Mouse (Mus musculus) hindbrain, embryonic 15.5 days (tissue): ENCODE measurements around the gene Rhot2. TPM values are rescaled to one million over a fixed set of nuclear protein-coding genes. Genes with fewer than 3 reads are reported as not detected.
A peak's percentile ranks its signal among the peaks of the same experiment; 100 is the strongest.

ENCODE experiments used
- ATAC-seq: fragments of 200-750 bp; cut with Nextera tagmentation; 2 replicates; pipeline ENCODE4 v1.8.0; 2017; ENCODE audit warnings: low read depth, moderate number of reproducible peaks, moderate TSS enrichment; ENCODE audit not compliant: low FRiP score
- H3K27ac ChIP-seq: fragments of 300-500 bp; sonication (generic); replicated peaks from 2 replicates; pipeline ENCODE4 v1.5.1; 2015; ENCODE audit warnings: mild to moderate bottlenecking, inconsistent platforms
- H3K27me3 ChIP-seq: fragments of 300-500 bp; sonication (generic); 2 replicates; pipeline ENCODE4 v1.6.1; 2015; ENCODE audit warnings: control low read depth, inconsistent platforms
- H3K36me3 ChIP-seq: fragments of 300-500 bp; sonication (generic); 2 replicates; pipeline ENCODE4 v1.6.1; 2015; ENCODE audit warnings: control low read depth, inconsistent platforms
- H3K4me1 ChIP-seq: fragments of 300-500 bp; sonication (generic); replicated peaks from 2 replicates; pipeline ENCODE4 v1.6.1; 2015; ENCODE audit warnings: control low read depth, inconsistent platforms
- H3K4me2 ChIP-seq: fragments of 300-500 bp; sonication (generic); 2 replicates; pipeline ENCODE4 v1.6.1; 2015; ENCODE audit warnings: moderate library complexity, mild to moderate bottlenecking, inconsistent platforms
- H3K4me3 ChIP-seq: fragments of 300-500 bp; sonication (generic); 2 replicates; pipeline ENCODE4 v1.5.1; 2015; ENCODE audit warnings: mild to moderate bottlenecking, inconsistent platforms
- H3K9ac ChIP-seq: fragments of 300-500 bp; sonication (generic); 2 replicates; pipeline ENCODE4 v1.6.1; 2015; ENCODE audit warnings: inconsistent platforms
- H3K9me3 ChIP-seq: fragments of 300-500 bp; sonication (generic); 2 replicates; pipeline ENCODE4 v1.6.1; 2016; ENCODE audit warnings: control low read depth, inconsistent platforms
- WGBS: fragments of 180-500 bp; shearing (Covaris S2); methylation state at CpG from one replicate; pipeline ENCODE4 v1.1.7; 2015; 5-methylcytosine and 5-hydroxymethylcytosine counted together
- polyA plus RNA-seq: library from polyadenylated mRNA; unstranded; fragments of >200 nt; fragmentation: Nextera tagmentation; extraction: Ambion mirVana; gene quantifications from 2 replicates; pipeline ENCODE4 v1.2.1, GENCODE M21; 2015

Gene Rhot2
- polyA plus RNA-seq, 1 experiment from 2014 or later, result 15.1 TPM

- peak overlapping the region; percentile 88 for H3K27ac ChIP-seq
- peak overlapping the region; percentile 57; the same call in 1 of the 2 replicates for H3K4me3 ChIP-seq
- 17% methylated on average over 3 of the region's 3 CpGs for WGBS
- H3K4me1 ChIP-seq, result peaks cover 50% of the 10 kb centered on the region
- no peak for ATAC-seq
- peak overlapping the region; percentile 83 for H3K4me2 ChIP-seq
- H3K9me3 ChIP-seq, result no peaks in the 10 kb centered on the region
- H3K27me3 ChIP-seq, result no peaks in the 10 kb centered on the region
- peak overlapping the region; percentile 75 for H3K9ac ChIP-seq
- peaks cover 37% of the 10 kb centered on the region for H3K36me3 ChIP-seq
Observed at GRCm38 (mm10) chr17:25837533-25837932, 7.1 kb downstream of the Rhot2 start.

GRCm38 (mm10) chr17:25837076-25837410, 7.6 kb downstream of the Rhot2 start, which contains the start of gene Rhbdl1:
TSS of gene Rhbdl1 (minus strand) at chr17:25837295.
- Histone ChIP-seq H3K27ac (peak within 1 kb of the TSS; percentile 88), H3K4me3 (peak within 1 kb of the TSS; percentile 57), H3K36me3 (peaks cover 32% of the 10 kb centered on the region), H3K9ac (peak within 1 kb of the TSS; percentile 75), H3K4me2 (peak within 1 kb of the TSS; percentile 83), H3K4me1 (peaks cover 52% of the 10 kb centered on the region), H3K27me3 (no peaks in the 10 kb centered on the region), H3K9me3 (no peaks in the 10 kb centered on the region)
- peak; percentile 36 for ATAC-seq
- 1% methylated on average over 29 of the region's 29 CpGs for WGBS

DNA sequence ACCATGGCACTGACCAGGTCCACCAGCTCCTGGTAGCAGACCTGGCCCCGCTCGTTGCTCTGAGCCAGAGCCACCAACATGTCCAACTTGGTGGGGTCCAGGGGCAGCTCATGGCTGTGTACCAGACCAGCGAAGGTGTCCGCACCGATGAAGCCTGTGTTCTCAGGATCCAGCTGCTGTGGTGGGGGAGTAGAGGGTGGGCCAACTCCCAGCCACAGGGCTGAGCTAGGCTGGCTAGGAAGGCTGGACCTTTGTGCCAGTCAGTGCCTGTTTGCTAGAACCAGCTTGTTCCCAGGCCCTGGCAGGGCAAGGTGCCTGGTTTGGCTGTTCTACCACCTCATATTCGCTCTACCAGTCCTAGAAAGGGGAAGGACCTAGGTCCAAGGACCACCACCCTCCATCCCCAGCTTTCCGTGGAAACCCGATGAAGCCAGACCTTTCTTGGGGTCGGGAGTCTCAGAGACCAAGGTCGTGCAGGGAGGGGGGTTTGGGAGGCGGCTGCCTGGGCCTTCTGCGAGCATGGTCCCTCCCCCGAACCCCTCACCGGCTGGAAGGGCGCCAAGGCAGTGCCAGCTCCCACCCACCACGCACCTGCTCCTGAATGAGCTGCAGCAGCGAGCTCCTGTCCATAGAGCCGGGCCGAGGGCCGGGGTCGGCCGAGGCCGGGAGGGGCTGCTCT, 8.1 kb downstream of the Rhot2 start:
- Histone ChIP-seq H3K9ac (peak overlapping the region; percentile 75), H3K36me3 (peaks cover 27% of the 10 kb centered on the region), H3K27ac (peak overlapping the region; percentile 88), H3K4me3 (peak overlapping the region; percentile 57), H3K27me3 (no peaks in the 10 kb centered on the region), H3K4me1 (peaks cover 57% of the 10 kb centered on the region), H3K4me2 (peak overlapping the region; percentile 83), H3K9me3 (no peaks in the 10 kb centered on the region)
- WGBS, result 19% methylated on average over 23 of the region's 23 CpGs
- no peak for ATAC-seq

DNA sequence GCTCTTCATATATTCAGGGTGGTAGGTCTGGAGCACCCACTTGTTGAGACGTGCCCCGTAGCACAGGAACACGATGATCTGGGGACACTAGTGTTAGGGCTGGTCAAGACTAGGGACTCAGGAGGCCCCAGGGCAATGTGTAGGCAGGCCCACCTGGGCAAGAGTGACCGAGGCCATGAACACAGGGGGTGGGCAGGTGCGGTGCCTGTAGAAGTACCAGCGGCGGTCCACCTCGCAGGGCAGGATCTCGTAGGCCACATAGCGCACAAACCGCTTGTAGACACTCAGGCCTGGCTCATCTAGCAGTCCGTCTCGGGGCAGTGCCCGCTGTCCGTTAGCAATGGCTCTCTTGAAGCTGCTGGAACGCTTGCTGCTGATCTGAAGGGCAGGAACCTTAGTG, 8.8 kb downstream of the Rhot2 start:
- no peaks in the 10 kb centered on the region for H3K27me3 ChIP-seq
- H3K9ac ChIP-seq, result peak overlapping the region; percentile 75; the same call in 1 of the 2 replicates
- H3K9me3 ChIP-seq, result no peaks in the 10 kb centered on the region
- H3K4me2 ChIP-seq, result peak overlapping the region; percentile 83
- H3K36me3 ChIP-seq, result peaks cover 27% of the 10 kb centered on the region
- no peak overlapping the region for H3K27ac ChIP-seq
- 94% methylated on average over 16 of the region's 16 CpGs for WGBS
- ATAC-seq, result no peak
- H3K4me1 ChIP-seq, result peaks cover 65% of the 10 kb centered on the region
- peak overlapping the region; percentile 57 for H3K4me3 ChIP-seq

DNA sequence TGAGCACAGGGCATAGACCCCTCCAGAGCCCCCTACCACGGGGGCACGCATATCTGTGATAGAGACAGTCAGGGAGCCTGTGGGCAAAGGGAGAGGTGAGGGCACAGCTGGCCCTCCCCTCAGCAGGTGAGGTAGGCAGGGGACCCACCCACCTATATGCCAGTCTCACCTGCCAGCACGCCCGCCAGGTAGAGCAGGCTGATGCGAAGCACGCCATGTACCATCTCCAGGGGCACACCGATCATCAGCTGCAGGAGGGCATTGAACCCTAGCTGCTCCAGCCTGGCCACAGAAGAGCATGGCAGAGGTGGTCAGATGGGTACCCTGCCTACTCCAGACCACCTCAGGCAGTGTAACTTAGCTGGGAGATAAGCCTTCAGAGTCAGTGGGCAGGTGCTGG, 9.3 kb downstream of the Rhot2 start:
- Histone ChIP-seq H3K9ac (0 out of 2 replicates have a peak overlapping the region, but pooled peaks have one; percentile 70), H3K4me3 (no peak overlapping the region; the same call in 1 of the 2 replicates), H3K27me3 (no peaks in the 10 kb centered on the region), H3K36me3 (peaks cover 27% of the 10 kb centered on the region), H3K9me3 (no peaks in the 10 kb centered on the region), H3K4me1 (peaks cover 70% of the 10 kb centered on the region), H3K27ac (no peak overlapping the region), H3K4me2 (peak overlapping the region; percentile 92)
- no peak for ATAC-seq
- WGBS, result 97% methylated on average over 7 of the region's 7 CpGs

DNA sequence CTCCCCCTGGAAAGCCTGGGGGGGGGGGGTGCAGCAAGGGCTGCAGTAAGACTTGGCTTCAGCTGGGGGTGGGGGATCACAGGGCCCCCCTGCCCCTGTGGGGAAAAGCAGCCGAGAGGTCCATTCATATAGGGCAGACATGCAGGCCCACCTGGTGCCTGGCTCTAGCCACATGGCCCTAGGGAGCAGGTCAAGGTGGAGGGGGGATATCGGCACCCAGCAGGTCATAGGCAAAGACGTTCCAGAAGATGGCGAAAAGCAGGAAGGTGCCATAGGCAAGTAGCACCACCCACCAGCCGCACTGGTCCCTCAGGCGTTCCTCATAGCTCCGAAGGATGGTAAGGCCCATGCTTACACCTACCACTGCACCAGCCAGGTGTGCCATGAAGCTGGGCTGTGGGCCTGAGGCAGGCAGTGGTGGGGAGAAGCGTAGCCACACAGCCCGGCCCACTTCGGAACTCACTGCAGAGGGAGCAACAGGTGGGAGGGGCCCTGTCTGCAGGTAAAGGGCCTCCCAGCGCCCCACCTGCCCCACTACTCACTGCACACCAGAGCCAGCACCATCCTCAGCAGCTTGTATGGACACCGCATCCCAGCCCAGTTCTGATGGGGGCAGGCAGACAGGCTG, 9.9 kb downstream of the Rhot2 start:
- peak overlapping the region; percentile 57 for H3K4me3 ChIP-seq
- H3K9me3 ChIP-seq, result no peaks in the 10 kb centered on the region
- H3K4me1 ChIP-seq, result peaks cover 76% of the 10 kb centered on the region
- peak overlapping the region; percentile 92 for H3K4me2 ChIP-seq
- no peaks in the 10 kb centered on the region for H3K27me3 ChIP-seq
- 92% methylated on average over 11 of the region's 12 CpGs for WGBS
- no peak for ATAC-seq
- peak overlapping the region; percentile 98 for H3K27ac ChIP-seq
- H3K36me3 ChIP-seq, result peaks cover 25% of the 10 kb centered on the region
- peak overlapping the region; percentile 70 for H3K9ac ChIP-seq

GRCm38 (mm10) chr17:25833961-25834594, 10.6 kb downstream of the Rhot2 start:
- Histone ChIP-seq H3K4me3 (peak overlapping the region; percentile 57), H3K4me2 (peak overlapping the region; percentile 92), H3K4me1 (peaks cover 82% of the 10 kb centered on the region), H3K36me3 (peaks cover 19% of the 10 kb centered on the region), H3K27me3 (no peaks in the 10 kb centered on the region), H3K9me3 (no peaks in the 10 kb centered on the region), H3K27ac (peak overlapping the region; percentile 98), H3K9ac (peak overlapping the region; percentile 70)
- 50% methylated on average over 6 of the region's 6 CpGs for WGBS
- ATAC-seq, result no peak

DNA sequence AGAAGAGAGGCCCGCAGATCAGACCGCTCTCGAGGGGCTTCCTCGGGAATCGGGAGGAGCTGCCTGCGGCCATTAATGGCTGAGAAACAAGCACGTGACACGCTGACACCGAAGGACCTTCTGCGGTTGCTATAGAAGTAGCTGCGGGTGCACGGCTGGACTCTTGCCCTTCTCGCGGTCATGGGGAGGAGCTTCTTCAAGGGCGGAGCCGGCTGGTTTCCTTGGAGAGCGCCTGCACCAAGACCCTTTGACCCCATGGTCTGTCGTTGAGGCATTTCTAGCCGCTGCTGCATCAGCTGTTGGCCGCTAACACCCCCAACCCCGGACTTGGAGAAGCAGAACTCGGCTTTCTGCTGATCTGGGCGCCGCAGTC, 11.4 kb downstream of the Rhot2 start, which contains the start of gene Stub1:
TSS of gene Stub1 (minus strand) at position 114 of the 373 bp plus-strand sequence.
- under 1% methylated on average over 24 of the region's 24 CpGs for WGBS
- ATAC-seq, result no peak; the same call in none of the 2 replicates
- Histone ChIP-seq H3K9me3 (no peaks in the 10 kb centered on the region), H3K4me1 (peaks cover 85% of the 10 kb centered on the region), H3K9ac (peak within 1 kb of the TSS; percentile 70), H3K4me3 (peak within 1 kb of the TSS; percentile 57), H3K36me3 (peaks cover 16% of the 10 kb centered on the region), H3K4me2 (peak within 1 kb of the TSS; percentile 92), H3K27ac (peak within 1 kb of the TSS; percentile 98), H3K27me3 (no peaks in the 10 kb centered on the region)

DNA sequence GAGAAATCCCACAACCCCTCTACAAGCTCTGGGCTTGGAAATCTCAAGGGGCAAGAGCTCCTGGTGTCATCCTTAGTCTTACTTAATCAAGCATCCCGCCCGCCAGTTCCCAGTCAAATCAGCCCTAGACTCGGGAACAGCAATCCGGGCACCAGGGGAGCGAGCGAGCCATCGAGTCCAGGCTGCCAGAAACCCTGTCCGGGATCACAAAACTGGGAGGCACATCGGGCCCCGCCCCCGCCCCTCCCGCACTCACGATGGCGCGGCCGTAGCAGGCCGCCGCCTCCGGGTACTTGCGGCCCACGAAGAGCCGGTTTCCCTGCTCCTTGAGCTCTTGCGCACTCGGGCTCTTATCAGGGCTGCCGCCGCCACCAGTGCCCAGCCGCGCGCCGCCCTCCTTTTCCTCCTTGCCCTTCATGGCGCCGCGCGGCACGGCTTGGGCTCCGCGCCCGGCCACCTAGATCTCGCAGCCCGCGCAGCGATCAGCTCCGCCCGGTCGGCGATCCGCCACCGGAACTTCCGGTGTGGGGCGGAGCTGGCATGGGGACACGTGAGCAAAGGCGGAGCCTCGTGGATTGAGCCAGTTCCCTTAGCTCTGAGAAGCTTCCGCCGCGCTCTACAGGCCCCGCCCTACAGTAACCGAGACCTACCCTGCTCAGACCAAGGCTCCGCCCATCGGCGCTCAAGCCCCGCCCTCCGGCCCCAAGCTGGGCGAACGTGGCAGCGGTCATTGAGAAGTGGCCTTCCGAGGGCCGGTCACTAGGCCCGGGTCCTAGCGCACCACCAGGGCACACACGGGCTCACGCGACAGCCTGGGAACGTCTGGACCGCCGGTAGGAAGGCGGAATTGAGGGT, 12.0 kb downstream of the Rhot2 start:
- peaks cover 16% of the 10 kb centered on the region for H3K36me3 ChIP-seq
- peak overlapping the region; percentile 92 for H3K4me2 ChIP-seq
- H3K4me1 ChIP-seq, result peaks cover 85% of the 10 kb centered on the region
- under 1% methylated on average over 72 of the region's 77 CpGs for WGBS
- H3K9ac ChIP-seq, result peak overlapping the region; percentile 70
- peak; percentile 92 for ATAC-seq
- H3K9me3 ChIP-seq, result no peaks in the 10 kb centered on the region
- H3K4me3 ChIP-seq, result peak overlapping the region; percentile 57
- H3K27me3 ChIP-seq, result no peaks in the 10 kb centered on the region
- peak overlapping the region; percentile 98 for H3K27ac ChIP-seq

DNA sequence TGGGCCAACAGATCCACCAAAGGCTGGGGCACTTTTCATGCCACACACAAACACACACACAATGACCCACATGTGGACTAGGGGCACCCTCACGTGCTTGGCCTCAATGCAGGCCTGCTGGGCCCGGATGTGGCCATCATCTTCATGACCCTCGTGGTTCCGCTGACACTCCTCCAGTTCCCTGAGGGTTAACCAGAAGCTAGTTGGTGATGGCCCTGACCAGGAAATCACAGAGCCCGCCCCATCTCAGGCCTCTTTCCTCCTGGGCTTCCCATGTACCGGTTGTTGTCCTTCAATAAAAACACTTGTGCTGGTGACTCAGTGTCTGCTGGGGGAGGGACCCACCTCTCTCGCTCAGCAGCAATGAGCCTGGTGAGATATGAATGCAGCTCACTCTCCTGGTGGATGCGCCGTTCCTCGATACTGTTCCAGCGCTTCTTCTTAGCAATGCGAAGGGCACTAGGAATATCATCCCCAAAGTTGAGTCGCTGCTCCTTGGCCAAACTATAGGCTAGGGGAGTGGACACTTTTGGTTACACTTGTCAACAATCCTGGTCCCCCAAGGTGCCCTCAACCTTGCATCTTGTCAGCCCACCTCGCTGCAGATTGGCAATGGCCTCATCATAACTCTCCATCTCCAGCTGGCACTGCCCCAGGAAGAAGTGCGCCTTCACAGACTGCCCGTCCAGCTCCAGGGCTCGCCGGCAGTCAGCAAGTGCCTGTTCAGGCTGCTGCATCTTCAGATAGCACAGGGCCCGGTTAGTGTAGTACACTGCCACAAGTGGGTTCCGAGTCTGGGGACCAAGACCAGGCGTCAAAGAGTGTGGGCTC, 13.0 kb downstream of the Rhot2 start:
- WGBS, result 63% methylated on average over 21 of the region's 21 CpGs

More for the DNA sequence above, 13.0 kb downstream of the Rhot2 start:
- Histone ChIP-seq H3K36me3 (peaks cover 26% of the 10 kb centered on the region), H3K27ac (peak overlapping the region; percentile 98), H3K27me3 (no peaks in the 10 kb centered on the region), H3K4me1 (peaks cover 85% of the 10 kb centered on the region), H3K9ac (peak overlapping the region; percentile 70), H3K9me3 (no peaks in the 10 kb centered on the region), H3K4me2 (peak overlapping the region; percentile 92), H3K4me3 (peak overlapping the region; percentile 57)
- no peak for ATAC-seq
